Mouse (Mus musculus) lung, embryonic 15.5 days (tissue): ENCODE results near the gene Clcnka. TPM values are rescaled to one million over a fixed set of nuclear protein-coding genes. Genes with fewer than 3 reads are reported as not detected.

Experiments used
- ATAC-seq: fragments of 200-750 bp; cut with Nextera tagmentation; 2 replicates; pipeline ENCODE4 v1.8.0; 2017; ENCODE audit warnings: moderate number of reproducible peaks, borderline replicate concordance; ENCODE audit not compliant: low FRiP score, low TSS enrichment; ENCODE audit errors: extremely low read depth
- H3K27ac ChIP-seq: fragments of 300-500 bp; sonication (generic); 2 replicates; pipeline ENCODE4 v1.5.1; 2015; ENCODE audit warnings: moderate library complexity, mild to moderate bottlenecking, inconsistent platforms
- H3K27me3 ChIP-seq: fragments of 300-500 bp; sonication (generic); 2 replicates; pipeline ENCODE4 v1.6.1; 2015; ENCODE audit warnings: inconsistent platforms
- H3K36me3 ChIP-seq: fragments of 300-500 bp; sonication (generic); 2 replicates; pipeline ENCODE4 v1.6.1; 2015; ENCODE audit warnings: inconsistent platforms
- H3K4me1 ChIP-seq: fragments of 300-500 bp; sonication (generic); 2 replicates; pipeline ENCODE4 v1.6.1; 2015; ENCODE audit warnings: inconsistent platforms
- H3K4me2 ChIP-seq: fragments of 300-500 bp; sonication (generic); 2 replicates; pipeline ENCODE4 v1.6.1; 2015; ENCODE audit warnings: inconsistent platforms, mild to moderate bottlenecking, moderate library complexity
- H3K4me3 ChIP-seq: fragments of 300-500 bp; sonication (generic); 2 replicates; pipeline ENCODE4 v1.5.1; 2015; ENCODE audit warnings: mild to moderate bottlenecking, inconsistent platforms
- H3K9ac ChIP-seq: fragments of 300-500 bp; sonication (generic); 2 replicates; pipeline ENCODE4 v1.6.1; 2015; ENCODE audit warnings: inconsistent platforms
- H3K9me3 ChIP-seq: fragments of 300-500 bp; sonication (generic); 2 replicates; pipeline ENCODE4 v1.6.1; 2016; ENCODE audit warnings: inconsistent platforms
- WGBS: fragments of 180-500 bp; shearing (Covaris S2); methylation state at CpG from one replicate; pipeline ENCODE4 v1.1.7; 2015; 5-methylcytosine and 5-hydroxymethylcytosine counted together
- microRNA-seq: library from miRNA; unstranded; fragments of <30 nt; microRNA quantifications from one replicate; pipeline ENCODE4, GENCODE M21; 2016
- polyA plus RNA-seq: library from polyadenylated mRNA; unstranded; fragments of >200 nt; fragmentation: Nextera tagmentation; extraction: Ambion mirVana; gene quantifications from 2 replicates; pipeline ENCODE4 v1.2.1, GENCODE M21; 2015

Clcnka gene
- polyA plus RNA-seq, 1 experiment from 2014 or later, result 0.54 TPM

- no peaks in the 10 kb centered on the region for H3K9me3 ChIP-seq
- no peaks in the 10 kb centered on the region for H3K27me3 ChIP-seq
- H3K4me2 ChIP-seq, result no peak overlapping the region
- H3K9ac ChIP-seq, result no peak overlapping the region
- 71% methylated on average over 6 of the region's 7 CpGs for WGBS
- no peak overlapping the region for H3K4me3 ChIP-seq
- no peak for ATAC-seq
- no peak overlapping the region for H3K27ac ChIP-seq
- H3K36me3 ChIP-seq, result no peaks in the 10 kb centered on the region
- peaks cover 16% of the 10 kb centered on the region for H3K4me1 ChIP-seq
Observed at GRCm38 (mm10) chr4:141341477-141341876, 57.0 kb downstream of the Clcnka start.

GRCm38 (mm10) chr4:141338853-141339252 is 59.7 kb downstream of the Clcnka start:
- Histone ChIP-seq H3K4me2 (no peak overlapping the region), H3K4me3 (no peak overlapping the region), H3K4me1 (peaks cover 35% of the 10 kb centered on the region), H3K27ac (peak overlapping the region; percentile 78), H3K36me3 (no peaks in the 10 kb centered on the region), H3K9ac (no peak overlapping the region), H3K9me3 (no peaks in the 10 kb centered on the region), H3K27me3 (no peaks in the 10 kb centered on the region)
- no peak for ATAC-seq
- 5% methylated on average over 1 of the region's 1 CpGs for WGBS

GRCm38 (mm10) chr4:141337986-141338385 is 60.5 kb downstream of the Clcnka start:
- ATAC-seq, result peak; percentile 72
- H3K36me3 ChIP-seq, result no peaks in the 10 kb centered on the region

DNA sequence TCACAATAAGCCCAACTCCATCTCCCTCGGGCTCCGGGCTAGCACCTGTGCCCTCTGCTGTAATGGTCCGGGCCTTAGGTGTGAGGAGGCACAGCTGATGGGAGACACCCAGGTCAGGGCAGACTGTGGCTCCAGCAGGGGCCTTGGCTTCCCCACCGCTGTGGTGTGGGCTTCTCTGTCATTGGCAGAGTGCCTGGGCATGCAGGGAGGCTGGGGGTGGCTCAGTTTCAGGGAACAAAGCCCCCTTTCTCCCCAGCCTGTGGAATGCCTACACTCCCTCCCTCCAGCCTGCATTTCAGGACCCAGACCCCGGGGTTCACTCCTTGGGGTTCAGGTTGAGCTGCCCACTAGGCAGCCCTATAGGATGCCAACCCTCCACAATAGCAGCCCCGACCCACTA is 62.3 kb downstream of the Clcnka start:
- Histone ChIP-seq H3K36me3 (no peaks in the 10 kb centered on the region), H3K27me3 (no peaks in the 10 kb centered on the region), H3K4me1 (peaks cover 35% of the 10 kb centered on the region), H3K9me3 (no peaks in the 10 kb centered on the region), H3K9ac (no peak overlapping the region), H3K27ac (peak overlapping the region; percentile 60), H3K4me2 (no peak overlapping the region), H3K4me3 (no peak overlapping the region)
- WGBS, result 51% methylated on average over 6 of the region's 6 CpGs
- ATAC-seq, result no peak

More at GRCm38 (mm10) chr4:141337986-141338385, 60.5 kb downstream of the Clcnka start:
- Histone ChIP-seq H3K4me1 (peaks cover 35% of the 10 kb centered on the region), H3K27ac (peak overlapping the region; percentile 78), H3K27me3 (no peaks in the 10 kb centered on the region), H3K9ac (no peak overlapping the region), H3K9me3 (no peaks in the 10 kb centered on the region), H3K4me2 (peak overlapping the region; percentile 10; the same call in 1 of the 2 replicates), H3K4me3 (no peak overlapping the region)
- WGBS, result 25% methylated on average over 6 of the region's 6 CpGs

DNA sequence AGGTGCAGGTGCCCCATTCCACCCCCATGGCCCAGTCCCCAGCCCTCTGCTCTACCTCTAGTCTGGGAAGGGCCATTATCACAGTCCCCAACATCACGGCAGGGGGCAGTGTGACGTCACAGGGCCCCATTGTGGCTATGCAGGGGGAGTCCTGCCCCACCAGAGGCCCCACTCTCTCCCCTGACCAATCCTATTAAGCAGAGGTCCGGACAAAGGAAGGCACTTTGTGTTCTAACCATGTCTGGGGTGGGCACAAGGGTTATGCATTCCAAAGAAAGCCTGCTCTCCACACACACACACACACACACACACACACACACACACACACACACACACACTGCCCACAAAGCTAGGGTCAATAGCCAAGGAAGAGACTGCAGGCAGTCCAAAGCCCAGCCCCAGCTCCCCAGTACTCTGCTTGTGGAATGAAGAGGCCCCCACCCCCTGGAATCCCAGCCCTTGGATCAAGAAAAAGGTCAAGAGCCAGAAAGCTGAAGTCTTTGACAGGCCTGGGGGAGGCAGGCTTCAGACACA is 63.2 kb downstream of the Clcnka start:
- peak; percentile 12; the same call in 1 of the 2 replicates for ATAC-seq
- no peaks in the 10 kb centered on the region for H3K36me3 ChIP-seq
- H3K27ac ChIP-seq, result peak overlapping the region; percentile 60
- no peaks in the 10 kb centered on the region for H3K27me3 ChIP-seq
- no peak overlapping the region for H3K4me2 ChIP-seq
- H3K4me1 ChIP-seq, result peaks cover 35% of the 10 kb centered on the region
- no peaks in the 10 kb centered on the region for H3K9me3 ChIP-seq
- H3K9ac ChIP-seq, result no peak overlapping the region
- 21% methylated on average over 3 of the region's 3 CpGs for WGBS
- no peak overlapping the region for H3K4me3 ChIP-seq

DNA sequence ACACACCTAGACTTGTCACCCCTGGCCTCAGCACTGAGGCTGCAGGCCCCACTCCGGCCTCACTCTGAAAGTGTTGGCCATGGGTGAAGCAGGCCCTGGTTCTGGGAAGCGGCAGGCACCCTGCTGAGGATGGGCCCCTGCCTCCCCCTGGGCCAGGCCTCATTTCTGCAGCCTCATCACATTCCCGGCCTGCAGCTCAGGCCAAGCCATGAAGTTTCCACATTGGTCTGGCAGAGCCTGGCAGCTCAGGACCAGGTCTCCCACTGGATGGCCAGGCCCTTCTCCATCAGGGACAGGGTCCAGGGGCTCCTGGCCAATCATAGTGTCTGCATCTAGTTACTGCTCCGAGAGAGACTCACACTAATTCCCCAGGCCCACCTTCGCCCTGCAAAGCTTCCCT is 63.8 kb downstream of the Clcnka start:
- ATAC-seq, result no peak
- H3K9ac ChIP-seq, result no peak overlapping the region
- peak overlapping the region; percentile 60 for H3K27ac ChIP-seq
- WGBS, result 67% methylated on average over 5 of the region's 5 CpGs
- H3K36me3 ChIP-seq, result no peaks in the 10 kb centered on the region
- no peak overlapping the region for H3K4me2 ChIP-seq
- no peaks in the 10 kb centered on the region for H3K9me3 ChIP-seq
- H3K4me1 ChIP-seq, result peaks cover 35% of the 10 kb centered on the region
- H3K27me3 ChIP-seq, result no peaks in the 10 kb centered on the region
- no peak overlapping the region for H3K4me3 ChIP-seq

Small RNA genes lying within 50 kb of the gene (microRNA-seq; reads per million reads assigned to microRNA genes)
- gene Gm25690, result not detected

Other genes with a start within 250 kb of the Clcnka start
- 5.9 and 6.0 TPM in 2 replicates for gene Rsg1, start 184.8 kb downstream of the Clcnka start, polyA plus RNA-seq
- 19.2 and 20.5 TPM in 2 replicates for gene Arhgef19, start 159.2 kb downstream of the Clcnka start, polyA plus RNA-seq
- gene Epha2, start 97.5 kb downstream of the Clcnka start, polyA plus RNA-seq, result 10.8 and 11.0 TPM in 2 replicates
- 3.1 and 3.6 TPM in 2 replicates for gene Fam131c, start 30.5 kb downstream of the Clcnka start, polyA plus RNA-seq
- 0.16 TPM in 1 of 2 replicates, not detected in the other for gene Clcnkb, start 17.3 kb upstream of the Clcnka start, polyA plus RNA-seq
- 3.2 and 4.8 TPM in 2 replicates for gene Hspb7, start 22.1 kb upstream of the Clcnka start, polyA plus RNA-seq
- not detected in 2 replicates for gene Srarp, start 37.4 kb upstream of the Clcnka start, polyA plus RNA-seq
- gene Zbtb17, start 45.9 kb upstream of the Clcnka start, polyA plus RNA-seq, result 33.1 and 36.4 TPM in 2 replicates
- gene Spen, start 139.9 kb upstream of the Clcnka start, polyA plus RNA-seq, result 9.1 and 10.3 TPM in 2 replicates
- gene Fblim1, start 207.4 kb upstream of the Clcnka start, polyA plus RNA-seq, result 73.5 TPM in 2 replicates
- gene Tmem82, start 219.9 kb upstream of the Clcnka start, polyA plus RNA-seq, result 0.49 and 0.58 TPM in 2 replicates
- gene Slc25a34, start 225.1 kb upstream of the Clcnka start, polyA plus RNA-seq, result 0.05 and 0.09 TPM in 2 replicates